Mouse (Mus musculus): ENCODE results near the gene Rnf217. TPM values are rescaled to one million over a fixed set of nuclear protein-coding genes. Genes with fewer than 3 reads are reported as not detected.

Gene Rnf217
- polyA plus RNA-seq (2014; fragmentation: Nextera tagmentation; extraction: Ambion mirVana) = 1.4 TPM in 2 replicates

DNA sequence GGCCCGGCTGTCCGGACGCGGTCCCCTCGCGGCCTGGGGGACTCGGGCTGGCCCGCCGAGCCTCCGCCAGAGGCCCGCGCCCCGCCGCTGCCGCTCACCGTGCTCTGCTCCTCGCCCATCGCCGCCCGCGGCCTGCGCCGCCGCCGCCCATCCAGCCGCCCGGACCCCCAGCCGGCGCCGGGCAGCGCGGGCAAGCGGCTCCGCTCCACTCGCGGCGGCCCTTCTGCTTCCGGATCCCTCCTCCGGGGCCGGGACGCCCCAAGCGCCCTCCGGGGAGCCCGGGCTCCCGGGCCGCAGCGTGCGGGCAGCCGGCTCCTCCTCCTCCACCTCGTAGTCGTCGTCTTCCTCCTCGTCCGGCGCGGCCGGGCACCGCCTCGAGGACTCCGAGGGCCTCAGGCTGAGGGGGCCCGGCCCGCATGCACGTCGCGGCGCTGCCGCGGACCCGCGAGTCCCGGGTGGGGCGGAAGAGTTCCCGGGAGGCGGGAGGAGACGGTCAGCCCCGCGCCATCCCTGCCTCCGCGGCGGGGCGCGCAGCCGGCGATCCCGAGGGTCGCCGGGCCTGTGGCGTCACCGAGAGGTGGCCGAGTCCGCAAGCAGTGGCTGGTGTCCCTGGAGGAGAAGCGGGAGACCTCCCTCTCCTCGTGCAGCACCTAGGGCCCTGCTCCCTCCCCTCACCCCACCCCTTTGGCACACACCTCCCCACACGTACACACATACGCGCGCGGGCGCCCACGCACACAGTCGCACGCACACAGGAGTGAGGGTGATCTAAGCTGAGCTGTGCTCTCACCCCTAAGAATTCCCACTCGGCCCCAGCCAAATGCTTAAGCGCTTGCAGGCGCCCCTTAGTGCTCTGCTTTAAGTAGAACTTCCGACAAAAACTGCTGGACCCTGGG, at the start of gene Rnf217:
Gene Rnf217 (minus strand): TSS at position 119 of the 896 bp plus-strand sequence.
- H3K4me1 ChIP-seq (ENCODE audit: control insufficient read depth, insufficient read depth, low read length) = peaks cover 17% of the 10 kb centered on the region
- peak within 1 kb of the TSS; percentile 79 for H3K4me2 ChIP-seq
- ATAC-seq (ENCODE audit: low FRiP score) (peak; percentile 89), DNase-seq (ENCODE audit: low spot score, missing footprints) (peak; percentile 97)
- 0 out of 2 replicates have a peak within 1 kb of the TSS, but pooled peaks have one; percentile 9 for H3K27ac ChIP-seq (ENCODE audit: low read depth, low read length)
- H3K27me3 ChIP-seq (ENCODE audit: control insufficient read depth, insufficient read depth, low read length) = no peaks in the 10 kb centered on the region
- no peaks in the 10 kb centered on the region for H3K36me3 ChIP-seq (ENCODE audit: control insufficient read depth, insufficient read depth, low read length)
- H3K4me3 ChIP-seq (ENCODE audit: low read depth, low read length) = peak within 1 kb of the TSS; percentile 76
- no peaks in the 10 kb centered on the region for H3K9me3 ChIP-seq (ENCODE audit: control insufficient read depth, low read length)
- H3K9ac ChIP-seq (ENCODE audit: low read length) = peak within 1 kb of the TSS; percentile 94
- WGBS = under 1% methylated on average over 94 of the region's 106 CpGs

DNA sequence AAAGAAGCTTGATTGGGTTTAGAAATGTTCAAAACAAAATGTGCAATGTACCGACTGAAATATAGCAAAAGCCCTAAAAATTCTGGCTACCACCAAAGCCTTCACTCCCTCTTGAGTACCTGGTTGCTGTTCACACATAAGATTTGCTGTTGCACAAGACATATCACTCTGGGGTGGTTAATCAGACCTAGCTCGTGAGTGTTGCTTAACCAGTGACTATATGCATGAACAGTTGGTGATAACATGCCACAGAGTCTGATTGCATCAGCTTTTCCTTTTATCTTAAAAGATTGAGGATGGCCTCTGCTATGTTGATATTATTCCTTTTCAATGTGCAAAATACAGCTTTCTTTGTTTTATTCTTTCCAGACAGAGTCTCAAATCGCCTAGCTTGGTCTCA, 38.3 kb upstream of the Rnf217 start:
- H3K4me3 ChIP-seq (ENCODE audit: low read depth, low read length) = no peak overlapping the region
- H3K9me3 ChIP-seq (ENCODE audit: control insufficient read depth, low read length) = no peaks in the 10 kb centered on the region
- no peak overlapping the region for H3K27ac ChIP-seq (ENCODE audit: low read depth, low read length)
- no peaks in the 10 kb centered on the region for H3K36me3 ChIP-seq (ENCODE audit: control insufficient read depth, insufficient read depth, low read length)
- no peaks in the 10 kb centered on the region for H3K4me1 ChIP-seq (ENCODE audit: control insufficient read depth, insufficient read depth, low read length)
- H3K9ac ChIP-seq (ENCODE audit: low read length) = no peak overlapping the region
- ATAC-seq (ENCODE audit: low FRiP score) (no peak), DNase-seq (ENCODE audit: low spot score, missing footprints) (no peak)
- H3K4me2 ChIP-seq = no peak overlapping the region
- 80% methylated on average over 3 of the region's 3 CpGs for WGBS
- no peaks in the 10 kb centered on the region for H3K27me3 ChIP-seq (ENCODE audit: control insufficient read depth, insufficient read depth, low read length)

DNA sequence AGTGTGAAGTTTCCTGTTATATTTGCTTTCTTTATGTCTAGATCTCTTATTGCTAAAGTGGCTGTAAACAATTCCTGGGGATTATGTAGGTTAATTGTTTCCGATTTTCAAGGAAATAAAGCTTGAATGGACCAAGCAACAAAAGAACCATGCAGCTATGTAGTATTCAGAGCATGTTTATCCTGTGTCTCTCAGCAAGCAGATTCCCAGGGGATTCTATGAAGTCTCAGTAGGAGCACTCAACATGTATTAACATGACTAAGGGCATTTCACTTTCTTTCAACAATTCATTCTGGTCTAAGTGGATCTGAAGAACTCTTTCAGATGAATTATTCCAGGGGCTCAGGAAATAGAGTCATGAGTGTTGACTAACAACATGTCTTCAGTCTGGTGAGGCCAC, 37.1 kb upstream of the Rnf217 start:
- WGBS = 28% methylated on average over 1 of the region's 1 CpGs
- Histone ChIP-seq H3K9ac (ENCODE audit: low read length) (no peak overlapping the region), H3K27me3 (ENCODE audit: control insufficient read depth, insufficient read depth, low read length) (no peaks in the 10 kb centered on the region), H3K9me3 (ENCODE audit: control insufficient read depth, low read length) (no peaks in the 10 kb centered on the region), H3K36me3 (ENCODE audit: control insufficient read depth, insufficient read depth, low read length) (no peaks in the 10 kb centered on the region), H3K4me1 (ENCODE audit: control insufficient read depth, insufficient read depth, low read length) (no peaks in the 10 kb centered on the region), H3K4me2 (no peak overlapping the region), H3K4me3 (ENCODE audit: low read depth, low read length) (no peak overlapping the region), H3K27ac (ENCODE audit: low read depth, low read length) (no peak overlapping the region)
- DNase-seq (ENCODE audit: low spot score, missing footprints) (no peak), ATAC-seq (ENCODE audit: low FRiP score) (no peak)

DNA sequence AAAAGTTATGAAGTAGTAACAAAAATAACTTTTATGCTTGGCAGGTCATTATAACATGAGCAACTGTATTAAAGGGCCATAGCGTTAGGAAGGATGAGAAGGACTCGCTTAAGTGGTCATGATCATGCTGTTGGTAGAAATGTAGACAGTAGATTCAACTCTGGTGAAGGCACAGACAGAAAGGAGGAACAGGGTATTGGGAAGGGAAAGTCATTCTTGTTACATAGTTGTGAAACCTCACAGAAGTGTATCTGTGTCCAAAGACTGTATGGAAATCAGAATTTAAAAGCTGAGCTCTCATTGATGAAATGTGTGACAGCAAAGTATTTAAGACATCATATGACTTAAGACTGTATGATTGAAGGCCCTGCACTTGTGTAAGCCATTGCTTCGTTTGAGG, 26.1 kb upstream of the Rnf217 start:
- H3K4me2 ChIP-seq = no peak overlapping the region
- 83% methylated on average over 3 of the region's 3 CpGs for WGBS
- H3K36me3 ChIP-seq (ENCODE audit: control insufficient read depth, insufficient read depth, low read length) = no peaks in the 10 kb centered on the region
- no peaks in the 10 kb centered on the region for H3K27me3 ChIP-seq (ENCODE audit: control insufficient read depth, insufficient read depth, low read length)
- DNase-seq (ENCODE audit: low spot score, missing footprints) = no peak
- H3K9me3 ChIP-seq (ENCODE audit: control insufficient read depth, low read length) = no peaks in the 10 kb centered on the region
- H3K4me1 ChIP-seq (ENCODE audit: control insufficient read depth, insufficient read depth, low read length) = no peaks in the 10 kb centered on the region
- H3K4me3 ChIP-seq (ENCODE audit: low read depth, low read length) = no peak overlapping the region
- no peak for ATAC-seq (ENCODE audit: low FRiP score)
- H3K9ac ChIP-seq (ENCODE audit: low read length) = no peak overlapping the region
- H3K27ac ChIP-seq (ENCODE audit: low read depth, low read length) = no peak overlapping the region

DNA sequence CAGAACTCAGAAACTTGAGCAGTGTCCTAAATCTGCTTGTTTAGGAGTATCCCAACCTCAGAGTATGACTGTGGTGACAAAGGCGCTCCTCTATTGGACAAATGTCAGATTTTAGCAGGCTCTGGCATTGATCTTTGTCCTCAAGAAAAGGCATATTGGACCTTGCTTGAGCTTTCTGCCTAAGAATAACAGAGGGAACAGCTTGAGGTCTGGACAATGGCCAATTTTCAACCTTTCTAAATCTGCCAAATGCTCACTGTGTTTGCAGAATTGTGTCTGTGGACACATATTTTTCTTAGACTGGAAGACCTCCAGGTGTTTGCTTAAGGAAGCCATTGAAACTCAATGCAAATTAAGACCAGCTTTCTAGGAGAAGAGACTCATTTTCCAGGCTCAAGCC, 23.0 kb upstream of the Rnf217 start:
- WGBS = 88% methylated on average over 1 of the region's 1 CpGs
- ATAC-seq (ENCODE audit: low FRiP score) = no peak
- H3K4me3 ChIP-seq (ENCODE audit: low read depth, low read length) = no peak overlapping the region
- no peaks in the 10 kb centered on the region for H3K27me3 ChIP-seq (ENCODE audit: control insufficient read depth, insufficient read depth, low read length)
- H3K4me1 ChIP-seq (ENCODE audit: control insufficient read depth, insufficient read depth, low read length) = no peaks in the 10 kb centered on the region
- no peak overlapping the region for H3K27ac ChIP-seq (ENCODE audit: low read depth, low read length)
- no peak for DNase-seq (ENCODE audit: low spot score, missing footprints)
- no peaks in the 10 kb centered on the region for H3K9me3 ChIP-seq (ENCODE audit: control insufficient read depth, low read length)
- no peak overlapping the region for H3K4me2 ChIP-seq
- no peaks in the 10 kb centered on the region for H3K36me3 ChIP-seq (ENCODE audit: control insufficient read depth, insufficient read depth, low read length)
- H3K9ac ChIP-seq (ENCODE audit: low read length) = no peak overlapping the region

DNA sequence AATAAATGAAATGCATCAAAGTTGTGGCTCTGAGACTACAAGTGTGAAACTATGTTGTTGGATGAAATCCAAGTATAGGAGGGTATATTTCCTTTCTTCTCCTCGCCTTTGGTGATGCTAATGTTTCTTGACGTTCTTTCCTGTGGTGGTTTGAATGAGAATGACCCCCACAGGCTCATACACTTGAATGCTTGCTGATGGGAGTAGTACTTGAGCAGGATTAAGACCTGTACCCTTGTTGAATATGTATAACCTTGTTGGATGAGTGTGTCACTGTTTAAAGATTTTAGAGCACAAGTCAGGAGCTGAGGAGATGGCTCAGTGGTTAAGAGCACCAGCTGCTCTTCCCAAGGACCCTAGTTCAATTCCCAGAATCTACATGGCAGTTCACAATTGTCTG, 6.4 kb upstream of the Rnf217 start:
- H3K4me2 ChIP-seq = no peak overlapping the region
- no peaks in the 10 kb centered on the region for H3K36me3 ChIP-seq (ENCODE audit: control insufficient read depth, insufficient read depth, low read length)
- peak; percentile 35 for DNase-seq (ENCODE audit: low spot score, missing footprints)
- H3K4me3 ChIP-seq (ENCODE audit: low read depth, low read length) = no peak overlapping the region
- no peaks in the 10 kb centered on the region for H3K27me3 ChIP-seq (ENCODE audit: control insufficient read depth, insufficient read depth, low read length)
- H3K27ac ChIP-seq (ENCODE audit: low read depth, low read length) = no peak overlapping the region
- H3K9me3 ChIP-seq (ENCODE audit: control insufficient read depth, low read length) = no peaks in the 10 kb centered on the region
- 54% methylated on average over 2 of the region's 2 CpGs for WGBS
- no peaks in the 10 kb centered on the region for H3K4me1 ChIP-seq (ENCODE audit: control insufficient read depth, insufficient read depth, low read length)
- ATAC-seq (ENCODE audit: low FRiP score) = no peak
- H3K9ac ChIP-seq (ENCODE audit: low read length) = no peak overlapping the region

DNA sequence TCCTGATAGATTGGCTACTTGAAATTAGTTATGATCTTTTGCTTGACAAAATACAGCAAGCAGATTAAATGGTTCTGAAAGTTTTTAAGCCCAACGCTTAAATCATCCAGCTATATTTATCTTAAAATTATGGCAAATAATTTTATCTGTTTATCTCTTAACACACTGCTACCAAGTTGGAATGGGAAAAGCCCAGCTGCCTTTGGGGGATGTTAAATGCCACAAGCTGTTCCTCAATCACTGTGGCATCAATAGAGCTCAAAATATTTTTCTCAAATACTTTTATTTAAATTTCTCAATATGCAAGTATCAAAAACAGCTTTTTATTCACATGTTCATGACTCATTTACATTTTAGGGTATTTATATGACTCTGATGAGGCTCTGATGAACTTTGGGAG, 5.1 kb upstream of the Rnf217 start:
- 86% methylated on average over 1 of the region's 1 CpGs for WGBS
- Histone ChIP-seq H3K9ac (ENCODE audit: low read length) (no peak overlapping the region), H3K4me1 (ENCODE audit: control insufficient read depth, insufficient read depth, low read length) (no peaks in the 10 kb centered on the region; the same call in 1 of the 2 replicates), H3K27ac (ENCODE audit: low read depth, low read length) (no peak overlapping the region), H3K4me2 (no peak overlapping the region), H3K27me3 (ENCODE audit: control insufficient read depth, insufficient read depth, low read length) (no peaks in the 10 kb centered on the region), H3K4me3 (ENCODE audit: low read depth, low read length) (no peak overlapping the region), H3K36me3 (ENCODE audit: control insufficient read depth, insufficient read depth, low read length) (no peaks in the 10 kb centered on the region), H3K9me3 (ENCODE audit: control insufficient read depth, low read length) (no peaks in the 10 kb centered on the region)
- ATAC-seq (ENCODE audit: low FRiP score) (no peak), DNase-seq (ENCODE audit: low spot score, missing footprints) (no peak)

DNA sequence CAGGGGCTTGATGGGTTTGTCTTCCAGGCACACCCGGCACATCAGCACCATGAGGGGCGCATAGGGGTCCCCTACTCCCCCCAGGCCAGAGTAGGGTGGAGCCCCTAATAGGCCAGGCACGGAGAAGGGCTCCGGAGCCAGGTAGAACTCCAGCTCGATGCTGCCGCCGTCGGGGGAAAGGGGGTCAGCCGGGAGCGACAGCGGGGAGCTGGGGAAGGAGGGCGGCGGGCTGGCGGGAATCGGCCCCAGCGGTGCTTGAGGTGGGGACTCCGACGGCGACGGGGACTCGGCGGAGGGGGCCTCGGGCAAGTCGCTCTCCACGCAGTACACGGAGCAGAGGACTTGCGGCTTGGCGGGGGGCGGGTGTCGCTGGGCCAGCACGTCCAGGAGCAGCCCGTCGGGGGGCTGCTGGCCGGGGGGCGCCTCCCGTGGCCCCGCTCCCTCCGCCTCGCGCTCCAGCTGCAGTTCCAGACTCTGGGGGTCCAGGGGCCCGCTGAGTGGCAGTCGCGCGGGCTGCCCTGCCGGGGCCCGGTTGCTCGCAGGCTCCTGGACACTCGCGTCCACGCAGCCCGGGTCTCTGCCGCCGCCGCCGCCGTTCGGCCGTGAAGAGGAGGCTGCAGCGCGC, 431 bp downstream of the Rnf217 start:
- no peaks in the 10 kb centered on the region for H3K36me3 ChIP-seq (ENCODE audit: control insufficient read depth, insufficient read depth, low read length)
- WGBS = under 1% methylated on average over 39 of the region's 60 CpGs
- H3K27ac ChIP-seq (ENCODE audit: low read depth, low read length) = no peak overlapping the region
- H3K4me2 ChIP-seq = peak overlapping the region; percentile 79
- H3K9ac ChIP-seq (ENCODE audit: low read length) = peak overlapping the region; percentile 94
- peak; percentile 69 for ATAC-seq (ENCODE audit: low FRiP score)
- H3K4me1 ChIP-seq (ENCODE audit: control insufficient read depth, insufficient read depth, low read length) = peaks cover 17% of the 10 kb centered on the region
- no peaks in the 10 kb centered on the region for H3K9me3 ChIP-seq (ENCODE audit: control insufficient read depth, low read length)
- peak overlapping the region; percentile 76 for H3K4me3 ChIP-seq (ENCODE audit: low read depth, low read length)
- DNase-seq (ENCODE audit: low spot score, missing footprints) = peak; percentile 91
- no peaks in the 10 kb centered on the region for H3K27me3 ChIP-seq (ENCODE audit: control insufficient read depth, insufficient read depth, low read length)

Measured in midbrain, embryonic 11.5 days (tissue).